Mouse (Mus musculus) cortical plate, adult 2 months (tissue): Measurements from ENCODE around the gene Atad3a. TPM values are rescaled to one million over a fixed set of nuclear protein-coding genes. Genes with fewer than 3 reads are reported as not detected.
A peak's percentile ranks its signal among the peaks of the same experiment; 100 is the strongest.
"Not testable (repeated sequence)": the region's sequence is repeated elsewhere in the genome, so short reads cannot be mapped to it uniquely, and the experiment has no call there.

Experiments used
- H3K27ac ChIP-seq: fragments of 200-500 bp; 2 replicates; pipeline ENCODE4 v1.5.1; 2012; ENCODE audit warnings: low read length, control low read depth, inconsistent platforms; ENCODE audit not compliant: insufficient read depth
- H3K4me1 ChIP-seq: fragments of 200-500 bp; 2 replicates; pipeline ENCODE4 v1.6.1; 2011; ENCODE audit warnings: low read length; ENCODE audit not compliant: control insufficient read depth, insufficient read depth
- H3K4me3 ChIP-seq: fragments of 200-500 bp; 2 replicates; pipeline ENCODE4 v1.5.1; 2011; ENCODE audit warnings: mild to moderate bottlenecking, low read length, control low read depth; ENCODE audit not compliant: insufficient read depth
- CTCF ChIP-seq: fragments of 200-500 bp; IDR thresholded peaks from 2 replicates; pipeline ENCODE4 v1.5.1; 2011; ENCODE audit warnings: mild to moderate bottlenecking, control low read depth, low read length; ENCODE audit not compliant: insufficient read depth; ENCODE audit errors: extremely low read depth
- POLR2A ChIP-seq: fragments of 200-500 bp; IDR thresholded peaks from 2 replicates; pipeline ENCODE4 v1.6.1; 2011; ENCODE audit warnings: mild to moderate bottlenecking, low read length, control low read depth; ENCODE audit not compliant: insufficient read depth; ENCODE audit errors: extremely low read depth
- polyA plus RNA-seq: library from polyadenylated mRNA; depleted of rRNA; stranded (reverse); fragments of >200 nt; gene quantifications from 2 replicates; pipeline ENCODE4 v1.2.3, GENCODE M21; 2012

The Atad3a gene
- polyA plus RNA-seq, 1 experiment: 84.4 TPM

- not testable (repeated sequence) for H3K27ac ChIP-seq, H3K4me3 ChIP-seq
- H3K4me1 ChIP-seq: peaks cover 11% of the 10 kb centered on the region
- 0 out of 2 replicates have a peak, but pooled peaks have one; percentile 7 for TF ChIP-seq POLR2A
Measured at GRCm38 (mm10) chr4:155740681-155741080, 20.2 kb downstream of the Atad3a start.

- Histone ChIP-seq H3K27ac (no peak overlapping the region), H3K4me3 (no peak overlapping the region), H3K4me1 (peaks cover 11% of the 10 kb centered on the region)
- peak; percentile 25; the same call in 1 of the 2 replicates for TF ChIP-seq POLR2A
- no peak for TF ChIP-seq CTCF
Measured at GRCm38 (mm10) chr4:155739741-155740636, 20.9 kb downstream of the Atad3a start.

GRCm38 (mm10) chr4:155739152-155739551 lies 21.7 kb downstream of the Atad3a start:
- Histone ChIP-seq H3K27ac (no peak overlapping the region), H3K4me1 (peaks cover 11% of the 10 kb centered on the region), H3K4me3 (no peak overlapping the region)
- no peak for TF ChIP-seq CTCF
- no peak for TF ChIP-seq POLR2A

GRCm38 (mm10) chr4:155738262-155738661 lies 22.6 kb downstream of the Atad3a start:
- H3K27ac ChIP-seq: no peak overlapping the region
- TF ChIP-seq CTCF (no peak), POLR2A (no peak)
- H3K4me1 ChIP-seq: peaks cover 11% of the 10 kb centered on the region
- no peak overlapping the region for H3K4me3 ChIP-seq

- TF ChIP-seq POLR2A (no peak), CTCF (no peak)
- peaks cover 11% of the 10 kb centered on the region for H3K4me1 ChIP-seq
- no peak overlapping the region for H3K27ac ChIP-seq
- peak overlapping the region; percentile 52; the same call in 1 of the 2 replicates for H3K4me3 ChIP-seq
Measured at GRCm38 (mm10) chr4:155736421-155736820, 24.5 kb downstream of the Atad3a start.

- TF ChIP-seq POLR2A: no peak
- no peak for TF ChIP-seq CTCF
- H3K27ac ChIP-seq: peak overlapping the region; percentile 54; the same call in 1 of the 2 replicates
- H3K4me3 ChIP-seq: peak overlapping the region; percentile 52
- peaks cover 11% of the 10 kb centered on the region for H3K4me1 ChIP-seq
Measured at GRCm38 (mm10) chr4:155735788-155736187, 25.1 kb downstream of the Atad3a start.

GRCm38 (mm10) chr4:155734951-155735702 lies 25.8 kb downstream of the Atad3a start:
- Histone ChIP-seq H3K4me3 (peak overlapping the region; percentile 52), H3K27ac (peak overlapping the region; percentile 54), H3K4me1 (peaks cover 11% of the 10 kb centered on the region)
- TF ChIP-seq CTCF (no peak), POLR2A (no peak)

- Histone ChIP-seq H3K4me3 (peak within 1 kb of the TSS; percentile 52), H3K4me1 (peaks cover 11% of the 10 kb centered on the region), H3K27ac (peak within 1 kb of the TSS; percentile 54)
- TF ChIP-seq CTCF (no peak), POLR2A (0 out of 2 replicates have a peak, but pooled peaks have one; percentile 39)
Measured at GRCm38 (mm10) chr4:155734350-155734941, 26.4 kb downstream of the Atad3a start, which contains the start of gene Tmem240. TSS of gene Tmem240 (plus strand) at chr4:155734800.

- Histone ChIP-seq H3K4me1 (peaks cover 8% of the 10 kb centered on the region), H3K4me3 (no peak overlapping the region), H3K27ac (no peak overlapping the region)
- TF ChIP-seq POLR2A: no peak
- TF ChIP-seq CTCF: no peak
Measured at GRCm38 (mm10) chr4:155733267-155733666, 27.6 kb downstream of the Atad3a start.
